Mouse (Mus musculus) yolk sac, embryonic 10.5 days (tissue): ENCODE data around the gene Slc25a4.

ENCODE experiments used
- DNase-seq: peaks from one replicate; pipeline ENCODE4 v3.0.0-alpha.2; 2017; ENCODE audit warnings: low spot score

Slc25a4 gene

DNA sequence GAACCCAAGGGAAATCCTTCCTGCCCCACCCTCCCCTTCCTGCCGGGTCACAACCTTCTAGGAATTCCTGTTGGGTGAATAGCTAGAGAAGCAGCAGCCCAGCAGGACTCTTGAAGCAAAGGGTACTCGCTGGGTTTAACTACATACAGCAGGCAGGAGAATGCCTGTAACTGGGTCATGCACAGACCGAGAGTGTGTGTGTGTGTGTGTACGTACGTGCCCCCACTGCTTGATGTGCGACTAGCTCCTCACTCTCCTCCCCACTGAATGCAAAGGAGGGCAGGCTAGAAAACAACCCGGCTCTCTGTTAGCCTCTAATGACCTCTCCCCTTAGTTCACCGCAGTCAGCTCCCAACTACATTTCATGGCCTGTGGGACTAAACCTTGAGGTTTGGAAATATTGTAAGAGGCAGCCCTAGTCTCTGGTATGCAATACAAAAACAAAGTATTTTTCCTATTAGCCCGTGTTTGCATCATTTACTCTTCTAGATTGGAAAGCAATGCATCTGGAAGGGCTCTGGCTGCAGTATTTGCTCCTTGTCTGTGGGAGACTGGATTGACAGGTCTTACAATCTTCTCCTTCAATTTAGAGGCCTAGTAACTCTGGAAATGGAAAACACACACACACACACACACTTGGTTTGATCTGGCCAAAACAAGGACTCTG is 6.0 kb downstream of the Slc25a4 start:
- DNase-seq: no peak

DNA sequence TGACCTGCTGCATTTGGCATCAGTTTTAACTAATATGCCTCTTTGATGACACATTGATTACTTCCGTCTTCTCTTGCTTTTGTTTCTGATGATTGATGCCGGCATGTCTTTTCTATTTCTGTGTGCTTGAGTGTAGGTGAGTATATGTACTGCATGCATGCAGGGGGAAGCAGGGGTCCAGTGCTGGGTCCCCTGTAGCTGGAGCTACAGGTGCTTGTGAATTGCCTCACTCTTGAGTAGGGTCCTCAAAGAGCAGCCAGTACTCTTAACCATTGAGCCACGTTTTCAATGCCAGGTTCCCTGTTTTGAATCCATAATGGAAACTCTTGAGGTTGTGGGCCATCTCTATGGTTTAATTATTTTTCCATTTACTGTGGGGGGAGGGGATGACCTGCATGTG is 6.8 kb downstream of the Slc25a4 start:
- DNase-seq: no peak

DNA sequence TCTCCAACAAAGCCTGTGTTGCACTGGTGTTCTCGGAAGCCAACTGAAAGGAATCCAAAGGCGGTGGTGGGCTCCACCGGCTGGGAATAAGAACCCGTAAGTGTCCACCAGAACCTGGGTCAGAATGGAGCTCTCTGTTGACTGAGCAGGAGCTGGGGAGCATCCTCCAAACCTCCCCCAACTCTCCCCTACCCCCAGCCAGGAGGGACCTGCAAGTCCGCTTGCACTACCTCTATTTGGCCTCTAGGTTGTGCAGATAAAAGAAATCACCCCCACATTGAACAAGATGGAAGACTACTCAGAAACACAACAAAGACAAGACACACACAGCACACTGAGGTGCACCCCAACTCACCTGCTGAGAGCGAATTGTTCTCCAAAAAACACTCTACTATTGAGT is 8.7 kb downstream of the Slc25a4 start:
- no peak for DNase-seq

DNA sequence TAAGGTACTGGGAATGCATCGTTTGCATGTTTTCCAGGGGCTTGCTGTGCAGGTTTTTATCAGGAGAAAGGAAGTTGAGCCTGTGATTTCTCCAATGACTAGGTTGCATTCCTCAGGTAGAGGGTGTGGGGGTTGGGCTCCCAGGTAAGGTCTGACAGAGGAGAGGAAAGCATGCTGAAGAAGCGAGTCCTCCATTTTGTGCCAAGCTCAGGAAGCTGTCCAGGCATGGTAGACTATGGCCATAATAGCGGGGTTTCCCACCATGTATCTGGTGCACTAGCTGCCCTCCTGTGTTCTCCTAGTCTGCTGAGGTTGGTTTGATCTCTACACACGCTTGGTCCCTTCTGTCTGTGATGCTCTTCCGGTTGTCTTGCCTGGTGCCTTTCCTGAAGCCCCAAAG is 13.4 kb downstream of the Slc25a4 start:
- no peak for DNase-seq

DNA sequence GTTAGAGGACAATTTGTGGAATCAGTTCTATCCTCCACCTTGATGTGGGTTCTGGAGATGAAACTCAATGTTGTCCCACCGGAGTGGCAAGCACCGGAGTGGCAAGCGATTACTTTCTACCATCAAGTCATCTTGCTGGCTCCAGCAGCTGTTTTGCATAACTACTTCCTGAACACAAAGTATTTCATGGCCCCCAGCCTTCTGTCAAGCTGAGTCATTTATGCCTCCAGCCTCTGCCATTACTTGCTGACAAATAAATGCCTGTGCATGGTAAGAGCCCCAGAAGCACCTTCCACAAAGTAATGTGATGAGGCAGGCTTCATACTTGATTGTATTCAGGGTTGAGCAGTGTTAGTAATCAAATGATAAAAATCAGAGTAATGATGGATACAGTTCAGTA is 14.2 kb downstream of the Slc25a4 start:
- DNase-seq: no peak

DNA sequence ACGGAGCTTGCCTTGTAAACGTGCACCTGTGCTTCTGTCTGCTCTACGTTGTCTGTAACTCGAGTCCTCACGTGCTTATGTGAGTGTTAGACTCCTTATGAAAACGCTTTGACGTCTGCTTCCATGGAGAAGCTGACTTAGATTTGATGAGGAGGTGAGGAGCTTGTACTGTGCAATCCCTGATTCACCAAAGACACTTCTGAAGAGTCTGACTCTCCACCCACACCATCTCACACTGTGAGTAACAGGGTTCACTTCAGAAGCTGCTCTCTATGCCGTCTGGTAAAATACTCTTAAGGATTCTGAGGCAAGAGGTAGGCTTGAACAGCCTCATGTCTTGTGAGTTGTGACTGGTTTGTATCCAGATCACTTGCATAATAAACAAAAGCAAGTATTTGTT is 18.0 kb downstream of the Slc25a4 start:
- no peak for DNase-seq

DNA sequence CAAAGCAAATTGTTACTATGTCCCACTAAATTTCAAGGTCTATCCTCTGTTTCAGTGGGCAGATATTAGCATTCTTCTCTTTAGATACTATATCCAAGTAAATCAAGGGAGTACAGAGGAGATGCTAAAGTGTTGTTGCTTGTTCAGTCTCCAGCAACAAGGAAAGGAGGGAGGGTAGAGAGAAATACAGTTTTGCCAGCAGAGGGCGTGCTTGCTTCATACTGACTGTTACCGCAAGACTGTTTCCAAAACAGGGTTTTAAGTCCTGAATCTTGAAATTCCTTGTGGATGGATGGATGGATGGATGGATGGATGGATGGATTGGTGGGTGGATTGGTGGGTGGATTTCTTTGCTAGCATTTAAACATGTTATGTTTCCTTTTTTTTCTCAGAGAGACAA is 25.7 kb downstream of the Slc25a4 start:
- DNase-seq: no peak

DNA sequence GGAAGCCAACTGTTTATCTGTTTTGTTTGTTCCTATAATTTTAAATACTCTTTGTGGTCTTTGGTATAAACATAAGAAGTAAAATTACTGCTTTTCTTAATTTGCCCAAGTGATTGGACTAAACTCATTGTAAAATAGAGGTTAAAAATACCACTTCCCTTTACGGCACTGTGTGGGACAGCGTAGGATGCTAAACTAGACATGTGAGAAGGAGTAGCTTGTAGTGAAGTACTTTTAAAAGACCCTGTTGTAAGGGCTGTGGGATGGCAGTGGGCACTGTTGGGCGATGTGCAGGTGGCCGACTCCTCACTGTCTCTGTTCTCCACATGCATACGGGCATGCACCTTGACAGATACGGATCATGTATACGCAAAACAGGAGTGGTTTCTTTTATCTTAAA is 30.9 kb downstream of the Slc25a4 start:
- no peak for DNase-seq

DNA sequence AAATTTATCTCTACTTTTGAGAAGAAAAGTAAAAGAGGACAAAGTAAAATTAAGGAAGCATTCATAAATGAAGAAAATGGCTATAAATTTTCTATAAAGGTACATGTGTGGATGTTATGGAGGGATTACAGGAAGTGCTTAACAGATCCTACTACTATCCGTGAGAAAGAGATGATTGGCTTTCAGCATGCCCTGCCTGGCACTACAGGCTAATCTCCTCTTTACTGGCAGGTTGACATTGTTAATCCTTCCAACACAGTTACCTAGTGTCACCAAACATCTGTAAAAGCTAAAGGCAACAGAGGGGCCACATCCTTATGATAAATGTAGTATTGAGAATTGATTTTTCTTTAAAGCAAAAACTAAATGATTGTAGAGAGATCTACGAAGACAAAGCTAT is 37.4 kb downstream of the Slc25a4 start:
- DNase-seq: no peak

DNA sequence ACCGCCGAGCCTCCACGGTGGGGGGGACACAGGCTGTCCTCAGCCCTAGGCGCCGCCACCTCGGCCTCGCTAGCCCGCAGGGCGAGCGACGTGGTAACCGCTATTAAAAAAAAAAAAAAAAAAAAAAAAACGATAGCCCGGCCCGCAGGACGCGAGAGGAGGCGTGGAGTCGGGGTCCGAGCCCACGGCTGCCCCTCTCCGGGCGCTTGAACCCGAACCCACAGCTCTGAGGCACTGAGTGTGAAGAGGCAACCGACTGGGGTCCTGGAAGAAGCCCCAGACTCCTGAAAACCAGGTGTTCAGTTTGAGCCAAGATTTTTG is 47.3 kb downstream of the Slc25a4 start:
- no peak for DNase-seq

DNA sequence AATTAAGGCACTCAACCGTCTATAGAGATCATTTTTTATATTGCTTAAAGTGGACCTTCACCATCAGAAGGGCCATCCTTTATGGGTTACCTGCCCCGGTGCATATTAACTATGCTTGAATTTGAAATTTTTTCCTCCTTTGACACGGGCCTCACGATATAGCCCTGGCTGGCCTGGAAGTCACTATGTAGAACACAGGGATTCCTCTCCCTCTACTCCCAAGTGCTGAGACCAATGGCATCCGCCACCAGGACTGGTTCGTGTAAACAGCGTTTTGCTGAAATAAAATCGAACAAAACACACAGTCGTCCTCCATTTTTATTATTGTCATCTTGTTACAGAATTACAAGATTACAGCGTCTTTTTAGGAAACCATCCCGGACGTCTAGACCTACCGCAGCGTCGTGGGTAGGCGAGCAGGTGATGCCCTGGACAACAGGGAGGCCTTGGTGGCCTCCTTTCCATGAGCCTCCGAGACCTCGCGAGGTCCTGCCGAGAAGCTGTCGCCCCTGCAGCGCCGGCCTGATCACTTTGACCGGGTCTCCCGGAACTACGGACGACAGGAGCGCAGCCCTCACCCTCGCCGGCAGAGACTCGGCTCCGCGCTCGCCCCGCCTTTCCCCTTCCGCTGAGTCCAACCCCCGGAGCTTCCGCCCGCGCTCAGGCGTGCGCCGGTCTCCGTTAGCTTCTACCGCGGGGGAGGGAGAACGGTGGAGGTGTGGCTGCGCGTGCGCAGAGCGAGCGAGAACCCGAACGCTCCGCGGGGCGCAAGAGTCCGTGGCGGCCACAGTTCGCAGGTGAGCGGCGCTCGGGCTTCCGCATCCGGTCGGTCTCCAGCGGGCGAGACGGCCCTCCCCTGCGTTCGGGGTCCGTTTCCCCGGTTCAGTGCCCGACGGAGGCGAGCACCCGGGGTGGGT is 47.9 kb downstream of the Slc25a4 start:
- peak; percentile 96 for DNase-seq
